Mouse (Mus musculus): ENCODE results near the gene Traf3ip3.

GRCm38 (mm10) chr1:193203821-193204220 lies 2.3 kb upstream of the Traf3ip3 start:
- no peak for TF ChIP-seq CTCF (IDR thresholded peaks at IDR 0.05; ENCODE audit: control insufficient read depth, insufficient read depth, insufficient replicate concordance, low read depth, low read length)
- no peak for TF ChIP-seq POLR2A (IDR thresholded peaks at IDR 0.05; ENCODE audit: control insufficient read depth, low read depth, low read length)

All from testis, adult 2 months (tissue).